Mouse (Mus musculus): ENCODE measurements around the gene Tmtc2. TPM values are rescaled to one million over a fixed set of nuclear protein-coding genes. Genes with fewer than 3 reads are reported as not detected.

Gene Tmtc2
- polyA plus RNA-seq, 1 experiment, result 16.7 TPM

DNA sequence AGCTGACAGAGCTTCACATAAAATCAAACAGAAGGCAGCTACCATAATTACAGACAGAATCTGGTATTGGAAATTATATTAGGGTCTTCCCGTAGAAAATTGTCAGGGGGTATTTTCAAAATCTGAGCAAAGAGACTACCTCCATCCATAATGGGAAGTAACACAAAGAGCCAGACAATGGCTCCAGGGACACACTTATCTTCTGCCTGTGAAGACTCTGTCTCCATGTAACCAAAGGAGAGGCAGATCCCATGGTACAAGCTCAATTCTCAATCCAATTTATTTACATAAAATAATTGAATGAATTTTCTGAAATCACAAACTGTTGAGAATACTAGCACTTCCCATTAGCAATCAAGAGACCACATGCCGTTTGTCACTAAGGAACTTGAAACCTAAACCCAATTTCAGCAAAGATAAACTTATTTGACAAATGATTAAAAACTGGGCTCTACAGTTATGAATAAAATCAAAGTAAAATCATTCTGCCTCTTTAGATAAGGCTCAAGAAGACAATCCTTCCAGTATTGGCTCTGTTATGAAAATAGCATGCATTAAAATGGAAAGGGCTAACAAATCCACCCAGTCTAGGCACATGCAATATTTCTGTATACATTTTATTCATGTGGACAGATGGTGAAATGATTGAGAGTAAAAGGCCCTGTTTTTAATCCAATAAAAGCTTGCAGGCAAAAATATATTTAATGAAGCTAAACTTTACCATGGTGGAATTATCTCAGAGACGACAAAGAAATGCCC, 254.8 kb downstream of the Tmtc2 start:
- no peak for DNase-seq
- TF ChIP-seq CTCF (IDR thresholded peaks at IDR 0.05; ENCODE audit: borderline replicate concordance, insufficient read depth, low read depth, low read length) (no peak), POLR2A (IDR thresholded peaks at IDR 0.05; ENCODE audit: borderline replicate concordance, insufficient read depth, low read length) (no peak)
- WGBS, result 86% methylated on average over 3 of the region's 3 CpGs
- no peak overlapping the region for H3K4me3 ChIP-seq (replicated peaks; ENCODE audit: insufficient read depth, low read depth, low read length)
- no peaks in the 10 kb centered on the region for H3K4me1 ChIP-seq (ENCODE audit: control insufficient read depth, insufficient read depth, low read length)
- H3K27me3 ChIP-seq (ENCODE audit: control insufficient read depth, insufficient read depth, low read length), result no peaks in the 10 kb centered on the region
- no peak overlapping the region for H3K27ac ChIP-seq (ENCODE audit: insufficient read depth, low read length)

DNA sequence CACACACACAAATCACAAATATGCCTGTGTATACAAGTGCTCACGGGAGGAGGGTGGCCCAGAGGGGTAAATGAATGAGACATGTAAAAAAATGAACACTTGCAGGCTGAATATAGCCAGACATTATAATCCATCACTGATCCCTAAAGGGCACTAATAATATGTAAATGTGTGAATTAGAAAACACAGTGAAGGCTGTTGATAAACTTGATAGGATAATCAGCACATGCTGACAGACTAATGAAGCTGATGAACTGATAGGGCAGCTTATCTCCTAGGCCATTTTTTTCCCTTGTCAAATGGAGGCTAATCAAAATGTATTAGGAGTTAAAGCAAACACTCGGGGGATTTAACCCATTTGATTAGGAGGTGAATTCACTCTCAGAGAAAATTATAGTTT, 255.4 kb downstream of the Tmtc2 start:
- Histone ChIP-seq H3K27me3 (ENCODE audit: control insufficient read depth, insufficient read depth, low read length) (no peaks in the 10 kb centered on the region), H3K4me3 (replicated peaks; ENCODE audit: insufficient read depth, low read depth, low read length) (no peak overlapping the region), H3K27ac (ENCODE audit: insufficient read depth, low read length) (no peak overlapping the region), H3K4me1 (ENCODE audit: control insufficient read depth, insufficient read depth, low read length) (no peaks in the 10 kb centered on the region)
- TF ChIP-seq POLR2A (IDR thresholded peaks at IDR 0.05; ENCODE audit: borderline replicate concordance, insufficient read depth, low read length), result no peak
- TF ChIP-seq CTCF (IDR thresholded peaks at IDR 0.05; ENCODE audit: borderline replicate concordance, insufficient read depth, low read depth, low read length), result no peak
- no peak for DNase-seq
- 88% methylated on average over 2 of the region's 2 CpGs for WGBS

DNA sequence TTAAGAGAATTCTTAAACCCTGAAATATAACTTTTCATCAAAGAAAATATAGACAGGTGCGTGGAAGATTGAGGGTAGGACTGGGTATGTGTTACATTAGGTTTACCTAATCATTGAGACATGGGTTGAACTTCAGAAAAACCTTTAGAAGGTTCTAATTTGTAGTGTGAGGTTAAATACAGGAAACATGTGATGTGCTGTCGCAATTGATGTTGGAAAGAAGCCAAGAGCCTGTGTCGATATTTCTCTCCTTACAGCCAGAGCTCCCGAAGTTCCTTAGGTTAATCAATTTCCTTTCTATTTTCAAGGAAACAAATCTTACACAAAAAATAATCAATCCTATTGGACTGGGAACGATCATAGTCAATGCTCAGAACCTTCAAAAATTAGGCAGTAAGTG, 261.3 kb downstream of the Tmtc2 start:
- DNase-seq, result no peak
- H3K4me3 ChIP-seq (replicated peaks; ENCODE audit: insufficient read depth, low read depth, low read length), result no peak overlapping the region
- TF ChIP-seq POLR2A (IDR thresholded peaks at IDR 0.05; ENCODE audit: borderline replicate concordance, insufficient read depth, low read length) (no peak), CTCF (IDR thresholded peaks at IDR 0.05; ENCODE audit: borderline replicate concordance, insufficient read depth, low read depth, low read length) (no peak)
- no peak overlapping the region for H3K27ac ChIP-seq (ENCODE audit: insufficient read depth, low read length)
- no peaks in the 10 kb centered on the region for H3K27me3 ChIP-seq (ENCODE audit: control insufficient read depth, insufficient read depth, low read length)
- WGBS, result 72% methylated on average over 5 of the region's 5 CpGs
- H3K4me1 ChIP-seq (ENCODE audit: control insufficient read depth, insufficient read depth, low read length), result no peaks in the 10 kb centered on the region

DNA sequence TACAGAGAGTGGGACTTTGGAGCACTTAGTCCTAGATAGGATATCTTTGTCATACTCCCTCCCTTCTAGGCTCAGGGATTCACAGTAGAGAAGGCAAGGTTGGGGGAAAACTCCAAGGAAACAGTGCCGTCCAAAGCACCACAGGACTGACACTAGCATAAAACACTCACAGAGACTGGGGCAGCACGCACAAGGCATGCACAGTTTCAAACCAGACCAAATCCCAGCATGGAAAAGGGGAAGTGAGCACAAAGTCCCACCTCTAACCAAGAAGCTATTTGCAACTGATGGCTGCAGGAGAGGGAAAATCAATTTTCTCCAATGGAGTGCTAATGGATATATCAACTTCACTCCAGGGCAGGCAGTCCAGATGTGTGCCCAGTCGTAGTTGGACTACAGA, 276.7 kb downstream of the Tmtc2 start:
- no peak for DNase-seq
- no peaks in the 10 kb centered on the region for H3K4me1 ChIP-seq (ENCODE audit: control insufficient read depth, insufficient read depth, low read length)
- 85% methylated on average over 3 of the region's 3 CpGs for WGBS
- H3K27ac ChIP-seq (ENCODE audit: insufficient read depth, low read length), result no peak overlapping the region
- H3K4me3 ChIP-seq (replicated peaks; ENCODE audit: insufficient read depth, low read depth, low read length), result no peak overlapping the region
- TF ChIP-seq CTCF (IDR thresholded peaks at IDR 0.05; ENCODE audit: borderline replicate concordance, insufficient read depth, low read depth, low read length), result no peak
- no peak for TF ChIP-seq POLR2A (IDR thresholded peaks at IDR 0.05; ENCODE audit: borderline replicate concordance, insufficient read depth, low read length)
- H3K27me3 ChIP-seq (ENCODE audit: control insufficient read depth, insufficient read depth, low read length), result no peaks in the 10 kb centered on the region

DNA sequence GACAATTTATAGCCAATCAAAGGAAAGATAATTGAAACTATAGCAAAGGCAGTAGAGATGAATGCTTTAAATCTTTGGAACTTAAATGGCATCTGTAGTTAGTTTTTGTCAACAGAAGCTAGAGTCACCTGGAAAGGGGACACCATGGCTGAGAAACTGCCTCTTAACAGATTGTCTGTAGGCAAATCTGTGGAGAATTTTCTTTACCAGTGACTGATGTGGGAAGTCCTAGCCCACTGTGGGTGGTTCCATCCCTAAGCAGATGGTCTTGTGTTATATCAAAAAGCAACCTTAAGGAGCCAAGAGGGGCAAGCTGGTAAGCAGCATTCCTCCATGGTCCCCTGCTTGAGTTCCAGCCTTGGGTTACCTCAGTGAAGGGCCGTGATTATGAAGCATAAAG, 281.3 kb downstream of the Tmtc2 start:
- H3K27me3 ChIP-seq (ENCODE audit: control insufficient read depth, insufficient read depth, low read length), result no peaks in the 10 kb centered on the region
- TF ChIP-seq CTCF (IDR thresholded peaks at IDR 0.05; ENCODE audit: borderline replicate concordance, insufficient read depth, low read depth, low read length), result no peak
- TF ChIP-seq POLR2A (IDR thresholded peaks at IDR 0.05; ENCODE audit: borderline replicate concordance, insufficient read depth, low read length), result no peak
- DNase-seq, result no peak
- 89% methylated on average over 1 of the region's 1 CpGs for WGBS
- H3K4me3 ChIP-seq (replicated peaks; ENCODE audit: insufficient read depth, low read depth, low read length), result no peak overlapping the region
- no peak overlapping the region for H3K27ac ChIP-seq (ENCODE audit: insufficient read depth, low read length)
- H3K4me1 ChIP-seq (ENCODE audit: control insufficient read depth, insufficient read depth, low read length), result no peaks in the 10 kb centered on the region; the same call in 1 of the 2 replicates

DNA sequence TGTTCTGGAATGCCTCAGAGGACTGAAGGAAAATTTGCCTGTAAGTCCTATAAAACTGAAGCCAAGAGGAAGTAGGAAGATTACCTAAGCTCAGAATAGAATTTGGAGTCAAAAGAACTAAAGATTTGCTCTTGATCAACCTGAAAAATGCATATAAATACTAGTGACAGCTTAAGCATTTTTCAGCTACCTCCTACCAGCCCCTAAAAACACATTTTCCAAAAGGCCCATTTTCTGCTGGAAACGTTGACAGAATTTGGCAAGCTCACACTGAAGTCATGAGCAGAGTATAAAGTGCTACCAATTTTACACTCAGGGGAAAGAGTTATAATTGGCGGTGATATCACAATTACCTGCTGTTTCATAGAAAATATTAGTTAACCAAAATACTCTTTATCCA, 285.8 kb downstream of the Tmtc2 start:
- DNase-seq, result peak in 1 of 2 experiments; percentile 33
- no peak for TF ChIP-seq POLR2A (IDR thresholded peaks at IDR 0.05; ENCODE audit: borderline replicate concordance, insufficient read depth, low read length)
- Histone ChIP-seq H3K27me3 (ENCODE audit: control insufficient read depth, insufficient read depth, low read length) (no peaks in the 10 kb centered on the region), H3K4me1 (ENCODE audit: control insufficient read depth, insufficient read depth, low read length) (no peaks in the 10 kb centered on the region; the same call in 1 of the 2 replicates), H3K4me3 (replicated peaks; ENCODE audit: insufficient read depth, low read depth, low read length) (no peak overlapping the region), H3K27ac (ENCODE audit: insufficient read depth, low read length) (no peak overlapping the region)
- WGBS, result 13% methylated on average over 2 of the region's 2 CpGs

DNA sequence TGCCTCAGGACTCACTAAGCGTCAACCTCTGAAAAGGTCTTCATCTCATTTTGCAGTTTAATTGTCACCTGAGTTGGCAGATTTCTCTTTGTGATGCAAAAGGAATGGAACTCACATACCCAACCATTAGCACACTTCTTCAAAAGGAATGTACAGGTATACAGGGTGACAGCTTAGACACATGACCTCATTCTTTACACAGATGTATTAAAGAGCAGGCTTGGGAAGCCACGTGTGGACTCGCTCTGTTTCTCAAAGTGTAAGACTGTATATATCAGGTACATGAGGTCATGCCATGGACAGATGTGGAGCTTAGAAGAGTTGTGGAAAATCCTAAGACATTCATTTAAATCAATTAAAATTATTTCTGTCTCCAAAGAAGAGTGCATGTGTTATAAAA, 286.7 kb downstream of the Tmtc2 start:
- Histone ChIP-seq H3K27me3 (ENCODE audit: control insufficient read depth, insufficient read depth, low read length) (no peaks in the 10 kb centered on the region), H3K4me3 (replicated peaks; ENCODE audit: insufficient read depth, low read depth, low read length) (no peak overlapping the region), H3K27ac (ENCODE audit: insufficient read depth, low read length) (no peak overlapping the region), H3K4me1 (ENCODE audit: control insufficient read depth, insufficient read depth, low read length) (no peaks in the 10 kb centered on the region; the same call in 1 of the 2 replicates)
- no peak for TF ChIP-seq CTCF (IDR thresholded peaks at IDR 0.05; ENCODE audit: borderline replicate concordance, insufficient read depth, low read depth, low read length)
- no peak for TF ChIP-seq POLR2A (IDR thresholded peaks at IDR 0.05; ENCODE audit: borderline replicate concordance, insufficient read depth, low read length)
- DNase-seq, result no peak
- WGBS, result 98% methylated on average over 3 of the region's 3 CpGs

DNA sequence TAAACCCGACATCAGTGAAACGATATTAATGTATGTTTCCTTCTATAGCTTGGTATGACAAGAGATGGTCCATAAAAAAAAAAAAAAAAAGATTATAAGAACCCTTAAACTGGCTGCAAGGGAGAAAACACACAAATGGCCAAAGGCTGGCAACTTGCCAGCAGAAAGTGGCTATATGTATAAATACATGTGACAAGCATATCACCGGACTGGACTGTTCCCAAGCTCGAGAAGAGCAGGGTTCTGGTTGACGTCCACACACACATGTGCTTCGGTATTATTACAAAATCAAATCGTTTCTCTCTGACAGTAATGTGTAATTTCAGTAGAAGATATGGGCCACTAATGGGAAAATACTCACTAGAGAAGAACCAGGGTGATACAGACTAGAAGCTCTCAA, 287.2 kb downstream of the Tmtc2 start:
- no peak overlapping the region for H3K27ac ChIP-seq (ENCODE audit: insufficient read depth, low read length)
- no peak for DNase-seq
- TF ChIP-seq POLR2A (IDR thresholded peaks at IDR 0.05; ENCODE audit: borderline replicate concordance, insufficient read depth, low read length) (no peak), CTCF (IDR thresholded peaks at IDR 0.05; ENCODE audit: borderline replicate concordance, insufficient read depth, low read depth, low read length) (no peak)
- 58% methylated on average over 7 of the region's 7 CpGs for WGBS
- no peak overlapping the region for H3K4me3 ChIP-seq (replicated peaks; ENCODE audit: insufficient read depth, low read depth, low read length)
- no peaks in the 10 kb centered on the region; the same call in 1 of the 2 replicates for H3K4me1 ChIP-seq (ENCODE audit: control insufficient read depth, insufficient read depth, low read length)
- H3K27me3 ChIP-seq (ENCODE audit: control insufficient read depth, insufficient read depth, low read length), result no peaks in the 10 kb centered on the region
